Mouse (Mus musculus) c-Kit-negative CD71-positive TER-119-positive erythroid progenitor cells, embryonic 14.5 days (primary cell): Measurements from ENCODE around the gene Ugt1a1.

Experiments
- DNase-seq: peaks from one replicate; pipeline ENCODE4 v3.0.0-alpha.2; 2013; ENCODE audit warnings: low read depth, low spot score

Ugt1a1 gene

DNA sequence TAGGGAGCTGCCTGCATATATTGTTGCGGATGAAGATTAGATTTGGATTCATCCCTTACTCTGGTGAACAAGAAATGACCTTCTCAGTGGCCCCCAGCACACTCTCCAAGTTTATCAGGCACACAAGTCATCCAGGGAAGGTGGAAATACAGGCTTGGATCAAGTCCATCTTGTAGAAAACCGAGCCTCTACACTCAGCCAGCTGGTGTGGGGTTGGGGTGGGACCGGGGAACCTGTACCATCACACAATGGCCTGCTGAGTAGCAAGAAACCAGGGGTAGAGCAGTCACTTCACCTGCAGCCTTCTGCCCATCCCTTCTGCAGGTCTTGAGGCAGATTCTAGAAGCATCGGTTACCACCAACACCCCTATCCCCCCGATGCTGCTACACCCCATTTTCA lies 22.9 kb downstream of the Ugt1a1 start:
- no peak for DNase-seq

DNA sequence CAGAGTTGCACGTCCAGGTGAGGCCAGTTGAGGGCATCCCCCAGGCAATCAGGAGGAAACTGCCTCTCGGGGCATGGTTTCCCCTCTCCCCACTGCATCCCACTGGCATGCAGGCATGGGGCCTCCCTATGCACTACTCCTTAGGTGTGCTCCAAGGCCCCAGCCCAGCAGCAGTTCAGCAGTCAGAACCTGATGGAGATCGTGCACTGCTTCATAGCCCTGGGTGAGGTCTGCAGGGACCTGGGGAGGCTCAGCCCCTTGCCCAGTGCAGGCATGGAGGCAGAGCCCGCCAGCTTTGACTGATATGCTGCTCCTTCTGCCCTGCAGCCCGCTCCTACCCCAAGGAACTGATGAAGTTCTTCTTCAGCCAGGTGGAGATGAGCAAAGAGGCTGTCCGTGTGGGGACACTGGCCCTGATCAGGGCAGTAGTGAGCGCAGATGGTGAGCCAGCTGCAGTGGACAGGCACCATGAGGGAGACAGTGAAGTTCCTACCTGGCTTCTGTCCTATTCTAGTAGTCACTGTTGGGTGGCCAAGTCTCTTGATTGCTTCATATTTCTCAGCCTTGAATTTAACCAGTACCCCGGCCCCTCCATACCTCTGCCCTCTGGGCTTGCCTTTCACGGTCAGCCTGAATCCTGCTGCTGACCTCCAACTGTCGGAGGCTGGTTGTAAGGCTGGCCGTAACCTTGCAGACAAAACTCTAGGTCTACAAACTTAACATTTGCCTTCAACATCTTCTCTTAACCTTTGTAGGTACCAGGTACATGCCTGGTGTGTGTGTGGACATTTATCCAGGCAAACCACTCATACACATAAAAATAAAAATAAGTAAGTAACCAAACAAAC lies 23.5 kb downstream of the Ugt1a1 start:
- no peak for DNase-seq

GRCm38 (mm10) chr1:88235894-88236415 lies 24.2 kb downstream of the Ugt1a1 start:
- DNase-seq, result no peak

DNA sequence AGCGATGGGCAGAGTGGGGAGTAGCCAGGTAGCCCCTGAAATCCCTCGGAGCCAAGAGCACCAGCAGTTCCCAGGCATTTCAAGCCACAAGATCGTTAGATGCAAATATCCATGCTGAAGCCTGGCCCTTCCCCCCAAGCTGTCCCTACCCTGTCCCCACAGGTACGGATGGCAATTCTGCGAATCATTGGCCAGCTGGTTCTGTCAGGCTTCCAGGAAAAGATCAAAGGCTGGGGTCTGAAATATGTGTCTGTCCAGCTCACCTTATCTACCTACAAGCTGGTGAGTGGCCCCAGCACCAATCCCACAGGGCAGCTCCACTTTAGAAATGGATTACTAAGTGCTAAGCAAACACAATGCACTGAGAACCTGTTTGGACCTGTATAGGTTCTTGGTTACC lies 25.6 kb downstream of the Ugt1a1 start:
- DNase-seq, result no peak

DNA sequence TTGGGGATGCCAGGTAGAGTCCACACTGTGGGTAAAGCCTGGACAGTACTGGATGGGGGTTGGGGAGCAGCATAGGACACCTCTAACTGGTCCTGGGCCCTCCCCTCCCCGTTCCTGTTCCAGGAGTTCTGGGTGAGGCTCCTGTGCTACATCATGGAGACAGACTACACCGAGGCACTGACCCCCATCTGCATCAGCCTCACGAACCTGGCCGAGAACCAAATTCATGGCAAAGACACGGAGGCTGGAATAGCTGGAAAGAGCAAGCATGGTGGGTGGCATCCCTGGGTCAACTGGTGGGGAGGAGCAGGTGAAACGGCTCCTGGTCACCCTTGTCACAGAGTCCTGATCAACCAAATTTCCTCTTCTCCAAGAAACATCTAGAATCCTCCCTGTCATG lies 27.0 kb downstream of the Ugt1a1 start:
- DNase-seq, result no peak

- DNase-seq, result no peak
These were observed 28.3 kb downstream of the Ugt1a1 start for GRCm38 (mm10) chr1:88240072-88240471.

DNA sequence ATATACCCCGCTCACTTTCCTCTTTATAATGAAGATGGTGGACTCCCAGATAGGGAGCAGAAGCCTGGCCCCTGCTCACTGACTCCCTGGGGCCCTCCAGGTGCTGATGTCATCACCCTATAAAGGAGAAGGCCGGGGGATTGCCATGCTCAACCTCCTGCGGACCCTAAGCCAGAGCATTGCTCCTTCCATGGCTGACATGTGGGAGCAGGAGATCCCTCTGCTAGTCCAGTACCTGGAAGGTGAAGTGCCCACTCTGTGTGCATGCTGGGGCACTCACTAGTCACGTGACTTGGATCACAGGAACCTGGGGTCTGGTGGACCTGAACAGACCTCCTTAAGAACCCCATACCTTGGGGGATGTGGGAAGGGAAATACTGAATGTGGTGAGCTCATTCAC lies 28.8 kb downstream of the Ugt1a1 start:
- no peak for DNase-seq

- no peak for DNase-seq
These were observed 32.1 kb downstream of the Ugt1a1 start for GRCm38 (mm10) chr1:88243861-88244260.

- no peak for DNase-seq
These were observed 34.1 kb downstream of the Ugt1a1 start for GRCm38 (mm10) chr1:88245881-88246280.

DNA sequence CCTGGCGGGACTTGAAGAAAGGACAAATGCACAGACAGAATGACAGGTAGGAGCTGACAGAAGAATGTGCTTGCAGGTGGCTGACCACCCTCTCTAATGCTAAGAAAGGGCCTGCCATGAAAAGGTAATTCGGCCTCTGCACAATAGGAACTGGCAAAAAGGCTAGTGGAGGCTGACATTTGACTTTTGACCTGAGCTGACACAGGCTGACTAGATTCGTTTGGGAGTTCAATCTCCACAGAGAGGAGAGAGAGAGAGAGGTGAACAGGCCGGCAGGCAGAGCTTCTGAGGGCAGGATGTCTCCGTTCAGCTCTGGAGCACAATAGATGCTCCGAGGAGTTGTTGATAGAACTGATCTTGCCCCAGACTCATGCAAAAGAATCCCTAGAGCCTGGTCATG lies 34.6 kb downstream of the Ugt1a1 start:
- DNase-seq, result no peak

GRCm38 (mm10) chr1:88247660-88248059 lies 35.9 kb downstream of the Ugt1a1 start:
- DNase-seq, result no peak

GRCm38 (mm10) chr1:88248658-88249057 lies 36.9 kb downstream of the Ugt1a1 start:
- DNase-seq, result no peak

DNA sequence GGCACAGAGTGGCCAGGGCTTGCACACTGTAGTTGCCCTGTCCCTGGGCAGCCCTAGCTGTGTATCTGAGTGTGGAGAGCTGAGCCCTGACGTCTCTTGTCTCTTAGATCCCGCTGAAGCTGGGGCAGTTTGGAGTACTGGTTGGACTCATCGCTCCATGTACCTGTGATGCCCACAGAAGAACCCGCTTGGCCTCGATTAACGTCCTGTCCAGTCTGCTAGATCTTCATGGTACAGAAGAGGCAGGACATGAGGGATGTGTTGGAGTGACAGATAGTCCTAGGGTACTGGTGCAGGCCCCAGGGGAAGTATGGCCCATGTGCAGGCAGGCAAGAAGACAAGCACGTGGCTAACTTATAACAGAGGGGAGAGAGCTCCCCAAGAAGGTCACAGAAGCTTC lies 37.8 kb downstream of the Ugt1a1 start:
- DNase-seq, result no peak

DNA sequence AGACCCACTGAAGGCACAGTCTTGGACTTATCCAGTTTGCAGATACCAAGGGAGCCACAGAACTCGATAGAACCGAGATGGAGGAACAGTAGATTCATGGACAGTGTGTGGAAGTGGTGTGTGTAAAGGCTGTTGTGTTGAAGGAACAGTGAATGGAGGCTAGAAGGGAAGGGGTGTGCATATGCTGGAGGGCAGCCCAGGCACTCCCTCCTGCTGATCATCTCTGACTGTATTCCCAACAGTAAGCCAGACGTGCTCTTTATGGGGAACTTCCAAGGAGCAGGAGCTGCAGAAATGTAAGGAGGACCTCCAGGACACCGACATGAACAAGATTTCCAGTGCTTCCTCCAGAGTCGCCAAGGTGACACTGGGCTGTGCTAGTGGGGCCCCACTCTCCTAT lies 38.3 kb downstream of the Ugt1a1 start:
- no peak for DNase-seq

DNA sequence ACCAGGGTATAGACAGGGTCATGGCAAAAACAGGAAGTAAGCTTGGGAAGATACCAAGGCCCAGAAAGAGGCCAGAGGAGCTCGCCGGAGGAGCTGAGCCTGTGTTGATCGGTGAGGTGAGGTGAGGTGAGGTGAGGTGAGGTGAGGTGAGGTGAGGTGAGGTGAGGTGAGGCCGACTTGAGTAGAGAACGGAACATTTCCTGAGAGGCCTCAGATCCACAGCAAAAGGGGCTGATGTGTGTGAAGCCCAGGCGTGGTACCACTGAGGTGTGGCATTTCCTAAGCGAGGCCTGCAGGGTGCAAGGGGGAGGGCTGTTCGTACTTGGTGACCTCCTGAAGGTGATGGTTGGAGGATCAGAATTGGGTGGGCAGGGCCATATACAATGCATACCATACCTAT lies 41.3 kb downstream of the Ugt1a1 start:
- no peak for DNase-seq

- DNase-seq, result no peak
These were observed 41.8 kb downstream of the Ugt1a1 start for GRCm38 (mm10) chr1:88253540-88253939.

GRCm38 (mm10) chr1:88254793-88255465 lies 43.2 kb downstream of the Ugt1a1 start:
- no peak for DNase-seq

DNA sequence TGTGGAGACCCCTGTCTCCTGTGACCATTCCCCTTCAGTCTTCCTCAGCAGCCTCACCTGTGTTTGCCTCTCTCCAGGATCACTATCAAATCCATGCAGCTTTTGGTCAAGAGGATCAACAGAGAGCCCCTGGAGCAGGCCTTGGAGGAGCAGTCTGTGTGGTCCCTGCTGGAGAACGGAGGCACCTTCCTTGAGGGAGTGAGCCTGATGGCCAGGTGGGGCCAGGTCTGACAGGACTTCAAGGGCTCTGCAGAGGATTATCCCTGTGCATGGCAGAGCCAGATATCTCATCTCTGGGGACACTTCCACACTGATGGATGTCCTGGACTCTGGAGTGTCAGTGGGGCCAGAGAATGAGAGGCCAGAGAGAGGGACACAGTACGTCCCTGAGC lies 43.7 kb downstream of the Ugt1a1 start:
- DNase-seq, result no peak

DNA sequence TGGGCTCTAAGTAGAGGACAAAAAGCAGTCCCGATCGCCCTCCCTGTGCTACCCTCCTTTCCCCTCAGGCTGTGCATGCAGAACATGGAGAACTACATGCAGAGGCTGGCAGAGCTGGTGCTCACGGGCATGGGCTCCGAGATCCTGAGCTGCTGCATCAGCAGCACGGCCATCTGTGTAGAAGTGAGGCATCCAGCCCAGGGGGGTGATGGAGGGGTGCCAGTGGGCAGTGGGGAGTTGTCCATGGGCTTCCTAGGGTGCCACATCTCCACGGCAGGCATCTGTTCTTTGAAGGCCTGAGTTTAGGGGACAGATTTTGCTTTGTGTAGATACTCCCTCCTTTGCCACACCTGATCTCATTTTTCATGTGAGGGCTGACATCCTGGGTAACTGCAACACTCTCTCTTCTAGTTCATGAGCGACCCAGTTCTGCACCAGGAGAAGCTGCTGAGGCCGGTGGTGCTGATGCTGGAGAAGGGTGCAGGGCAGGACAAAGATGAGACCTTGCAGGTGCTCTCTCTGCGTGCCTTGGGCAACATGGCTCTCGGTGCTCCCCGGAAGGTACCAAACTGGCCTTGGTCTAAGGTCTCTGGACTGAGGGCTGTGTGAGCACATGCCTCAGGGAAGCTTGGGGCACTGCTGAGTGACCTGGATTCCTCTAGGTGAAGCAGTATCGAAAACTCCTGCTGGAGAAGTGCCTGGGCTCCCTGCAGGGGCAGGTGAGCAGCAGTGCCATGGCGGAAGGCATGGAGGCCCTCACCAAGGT lies 44.4 kb downstream of the Ugt1a1 start:
- no peak for DNase-seq

GRCm38 (mm10) chr1:88256886-88257663 lies 45.3 kb downstream of the Ugt1a1 start:
- DNase-seq, result no peak

- DNase-seq, result no peak
These were observed 45.9 kb downstream of the Ugt1a1 start for GRCm38 (mm10) chr1:88257681-88258080.
